Mouse (Mus musculus) right cerebral cortex, postnatal 10 days (tissue): ENCODE results near the gene Cdt1.

Source experiments
- DNase-seq, 2 experiments: peaks; one replicate each; pipeline ENCODE4 v3.0.0; 2021; ENCODE audit warnings: low spot score in 2 of 2

Gene Cdt1

GRCm38 (mm10) chr8:122611295-122612133 lies 43.7 kb downstream of the Cdt1 start, which contains the start of the genes Galns and Trappc2l:
Gene Galns (minus strand): TSS chr8:122611463.
Gene Trappc2l (plus strand): TSS chr8:122611640.
- peak; percentile 97 for DNase-seq

DNA sequence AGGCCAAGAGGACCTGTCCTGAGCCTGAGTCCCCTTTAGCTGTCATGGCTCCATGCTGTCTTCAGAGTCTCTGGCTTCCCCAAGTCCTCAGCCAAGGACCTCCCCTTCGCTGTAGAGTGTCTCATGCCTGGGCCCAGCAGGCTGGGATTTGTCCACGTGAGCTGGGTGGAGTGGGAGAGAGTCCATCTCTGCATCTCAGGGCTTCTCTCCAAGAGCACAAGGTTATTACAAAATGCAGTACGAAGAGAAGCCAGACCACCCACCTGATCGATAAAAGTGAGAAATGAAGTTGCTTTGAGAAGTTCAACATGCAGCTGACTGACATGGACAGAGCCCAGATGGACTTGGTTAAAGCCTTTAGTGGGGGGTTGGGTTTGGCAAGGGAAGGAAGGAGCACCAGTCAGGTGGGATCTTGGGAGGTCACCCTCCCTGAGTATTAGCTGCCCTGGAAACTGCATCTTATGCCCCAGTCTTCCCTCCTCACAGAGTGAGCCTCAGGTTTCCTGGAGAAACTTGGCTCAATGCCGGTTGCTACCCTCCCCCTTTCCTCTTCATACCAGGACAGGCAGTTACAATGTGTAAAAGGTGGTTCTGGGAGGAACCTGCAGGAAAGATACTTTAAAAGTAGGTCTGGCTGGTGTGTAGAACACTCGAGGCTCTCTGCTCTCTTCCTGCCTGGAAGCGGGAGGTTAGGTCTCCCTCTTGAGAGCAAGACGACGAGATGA lies 48.5 kb downstream of the Cdt1 start:
- no peak for DNase-seq

- peak; percentile 66 to 87 for DNase-seq
Observed at GRCm38 (mm10) chr8:122617947-122618546, 50.2 kb downstream of the Cdt1 start.

DNA sequence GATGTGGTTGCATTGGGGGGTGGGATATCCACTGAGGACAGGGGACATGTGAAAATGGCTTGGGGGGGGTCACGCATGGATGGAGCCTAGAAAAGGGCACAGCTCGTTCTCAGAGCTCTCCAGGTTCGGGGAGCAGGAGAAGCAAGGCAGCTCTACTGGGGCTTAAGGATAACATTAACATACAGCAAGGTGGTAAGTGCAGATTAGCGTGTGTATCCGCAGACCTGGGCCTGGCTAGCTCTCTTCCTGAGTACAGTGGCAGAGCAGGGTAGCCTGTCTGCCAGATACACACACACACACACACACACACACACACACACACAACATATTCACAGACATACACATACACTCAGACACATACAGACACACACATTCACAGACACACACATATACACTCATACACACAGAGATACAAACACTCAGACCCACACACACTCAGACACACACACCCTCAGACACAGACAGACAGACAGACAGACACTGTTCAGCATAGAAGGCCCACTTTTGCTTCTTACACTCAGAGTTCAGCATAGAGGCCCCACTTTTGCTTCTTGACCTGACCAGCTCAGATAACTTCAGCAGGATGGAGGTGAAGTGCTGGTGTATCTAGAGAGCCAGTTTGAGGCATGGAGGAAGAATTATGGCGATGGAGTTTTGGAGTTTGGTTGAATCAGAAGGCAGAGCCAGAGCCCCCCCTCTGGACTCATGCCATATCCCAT lies 51.0 kb downstream of the Cdt1 start:
- DNase-seq = no peak

DNA sequence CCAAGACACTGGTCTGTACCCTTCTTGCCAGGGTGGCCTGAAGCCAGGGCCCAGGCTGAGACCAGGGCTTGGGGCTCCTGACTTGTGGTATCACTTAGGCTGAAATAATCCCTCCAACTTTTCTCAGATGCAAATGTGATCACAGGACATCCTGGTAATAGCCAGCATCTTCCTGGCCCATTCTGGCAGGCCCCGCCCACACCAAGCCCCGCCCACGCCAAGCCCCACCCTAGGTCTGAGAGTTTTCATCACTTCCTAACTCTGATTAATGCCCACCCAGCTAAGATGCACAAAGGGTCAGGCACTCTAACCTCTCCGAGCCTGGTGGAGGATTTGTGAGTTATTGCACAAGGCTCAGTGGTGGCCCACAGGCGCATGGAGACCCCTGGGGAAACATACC lies 52.6 kb downstream of the Cdt1 start:
- DNase-seq = no peak

GRCm38 (mm10) chr8:122622727-122623126 lies 54.9 kb downstream of the Cdt1 start, which contains the start of gene Pabpn1l:
Gene Pabpn1l (minus strand): TSS chr8:122622739.
- DNase-seq = no peak
